Mouse (Mus musculus): ENCODE results near the gene Tcirg1. TPM values are rescaled to one million over a fixed set of nuclear protein-coding genes. Genes with fewer than 3 reads are reported as not detected.
A peak's percentile ranks its signal among the peaks of the same experiment; 100 is the strongest.

The Tcirg1 gene
- polyA plus RNA-seq, 1 experiment from 2014 or later, result 29.7 TPM

DNA sequence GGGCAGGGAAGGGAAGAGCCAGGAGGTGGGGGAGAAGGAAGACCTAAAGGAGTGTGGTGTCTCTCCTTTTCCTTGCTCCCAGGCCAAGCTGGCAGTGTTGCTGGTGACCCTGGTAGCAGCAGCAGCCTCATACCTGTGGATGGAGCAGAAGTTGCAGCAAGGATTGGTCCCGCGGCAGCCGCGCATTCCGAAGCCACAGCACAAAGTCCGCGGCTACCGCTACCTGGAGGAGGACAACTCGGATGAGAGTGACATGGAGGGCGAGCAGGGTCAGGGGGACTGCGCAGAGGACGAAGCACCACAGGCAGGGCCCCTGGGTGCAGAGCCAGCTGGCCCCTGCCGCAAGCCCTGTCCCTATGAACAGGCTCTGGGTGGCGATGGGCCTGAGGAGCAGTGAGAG lies 41.6 kb upstream of the Tcirg1 start:
- DNase-seq (no peak), ATAC-seq (no peak)
- Histone ChIP-seq H3K9me3 (ENCODE audit: low read length) (no peaks in the 10 kb centered on the region), H3K27ac (ENCODE audit: low read depth) (no peak overlapping the region), H3K4me1 (ENCODE audit: insufficient read depth) (peaks cover 6% of the 10 kb centered on the region; the same call in 1 of the 2 replicates), H3K4me2 (ENCODE audit: low read depth, low read length) (no peak overlapping the region), H3K4me3 (ENCODE audit: low read depth, low read length) (no peak overlapping the region), H3K9ac (replicated peaks) (no peak overlapping the region), H3K27me3 (ENCODE audit: insufficient read depth, low read length) (no peaks in the 10 kb centered on the region), H3K36me3 (replicated peaks; ENCODE audit: insufficient read depth, low read length) (peaks cover 34% of the 10 kb centered on the region)
- TF ChIP-seq EP300 (IDR thresholded peaks at IDR 0.05; ENCODE audit: low read depth), result no peak
- no peak for TF ChIP-seq CTCF (IDR thresholded peaks at IDR 0.05; ENCODE audit: low read depth)
- 78% methylated on average over 14 of the region's 14 CpGs for WGBS (ENCODE audit: insufficient replicate concordance)

DNA sequence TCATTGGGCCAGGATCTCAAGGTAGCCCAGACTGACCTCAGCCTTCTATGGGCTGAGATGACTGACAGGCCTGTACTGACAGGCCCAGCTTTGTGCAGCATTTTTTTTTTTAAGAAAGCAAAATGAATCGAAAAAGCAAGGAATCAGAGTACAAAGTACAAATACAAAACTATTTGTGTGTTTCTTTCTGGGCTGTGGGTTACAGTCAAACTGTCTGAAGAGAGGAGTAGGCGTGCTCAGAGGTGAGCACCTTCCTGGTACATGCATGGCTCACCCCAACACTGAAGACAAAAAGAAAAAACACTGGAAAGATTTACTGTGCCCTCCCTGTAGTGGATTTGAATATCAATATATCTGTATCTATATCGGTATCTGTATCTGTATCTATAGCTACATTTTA lies 40.9 kb upstream of the Tcirg1 start:
- no peak for ATAC-seq
- no peak for DNase-seq
- Histone ChIP-seq H3K36me3 (replicated peaks; ENCODE audit: insufficient read depth, low read length) (peaks cover 34% of the 10 kb centered on the region), H3K4me2 (ENCODE audit: low read depth, low read length) (no peak overlapping the region), H3K9ac (replicated peaks) (no peak overlapping the region), H3K27ac (ENCODE audit: low read depth) (no peak overlapping the region), H3K9me3 (ENCODE audit: low read length) (no peaks in the 10 kb centered on the region), H3K27me3 (ENCODE audit: insufficient read depth, low read length) (no peaks in the 10 kb centered on the region), H3K4me1 (ENCODE audit: insufficient read depth) (peaks cover 13% of the 10 kb centered on the region), H3K4me3 (ENCODE audit: low read depth, low read length) (no peak overlapping the region)
- WGBS (ENCODE audit: insufficient replicate concordance), result 72% methylated on average over 3 of the region's 3 CpGs
- no peak for TF ChIP-seq EP300 (IDR thresholded peaks at IDR 0.05; ENCODE audit: low read depth)
- TF ChIP-seq CTCF (IDR thresholded peaks at IDR 0.05; ENCODE audit: low read depth), result no peak

DNA sequence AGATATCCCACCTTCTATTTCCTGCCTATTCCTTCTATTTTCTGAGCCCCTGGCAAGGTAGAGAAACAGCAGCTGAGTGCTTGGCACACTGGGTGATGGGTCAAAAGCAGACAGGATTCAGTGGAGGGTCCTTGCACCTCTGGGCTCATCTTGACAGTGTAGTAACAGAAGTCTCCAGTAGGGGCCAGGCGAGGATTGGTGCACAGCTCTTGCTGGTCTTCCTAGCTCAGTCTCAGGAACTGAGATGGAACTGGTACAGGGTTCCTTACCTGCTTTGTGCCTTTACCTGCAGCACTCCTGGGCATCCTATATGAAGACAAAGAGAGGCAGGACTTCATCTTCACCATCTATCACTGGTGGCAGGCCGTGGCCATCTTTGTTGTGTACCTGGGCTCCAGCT lies 39.8 kb upstream of the Tcirg1 start:
- H3K27ac ChIP-seq (ENCODE audit: low read depth), result no peak overlapping the region
- peaks cover 37% of the 10 kb centered on the region for H3K36me3 ChIP-seq (replicated peaks; ENCODE audit: insufficient read depth, low read length)
- H3K27me3 ChIP-seq (ENCODE audit: insufficient read depth, low read length), result no peaks in the 10 kb centered on the region
- DNase-seq (peak; percentile 74), ATAC-seq (peak; percentile 61)
- H3K9ac ChIP-seq (replicated peaks), result no peak overlapping the region
- TF ChIP-seq EP300 (IDR thresholded peaks at IDR 0.05; ENCODE audit: low read depth) (no peak), CTCF (IDR thresholded peaks at IDR 0.05; ENCODE audit: low read depth) (peak; percentile 93)
- no peak overlapping the region for H3K4me3 ChIP-seq (ENCODE audit: low read depth, low read length)
- peaks cover 16% of the 10 kb centered on the region for H3K4me1 ChIP-seq (ENCODE audit: insufficient read depth)
- H3K9me3 ChIP-seq (ENCODE audit: low read length), result no peaks in the 10 kb centered on the region
- H3K4me2 ChIP-seq (ENCODE audit: low read depth, low read length), result no peak overlapping the region
- WGBS (ENCODE audit: insufficient replicate concordance), result 21% methylated on average over 2 of the region's 2 CpGs

DNA sequence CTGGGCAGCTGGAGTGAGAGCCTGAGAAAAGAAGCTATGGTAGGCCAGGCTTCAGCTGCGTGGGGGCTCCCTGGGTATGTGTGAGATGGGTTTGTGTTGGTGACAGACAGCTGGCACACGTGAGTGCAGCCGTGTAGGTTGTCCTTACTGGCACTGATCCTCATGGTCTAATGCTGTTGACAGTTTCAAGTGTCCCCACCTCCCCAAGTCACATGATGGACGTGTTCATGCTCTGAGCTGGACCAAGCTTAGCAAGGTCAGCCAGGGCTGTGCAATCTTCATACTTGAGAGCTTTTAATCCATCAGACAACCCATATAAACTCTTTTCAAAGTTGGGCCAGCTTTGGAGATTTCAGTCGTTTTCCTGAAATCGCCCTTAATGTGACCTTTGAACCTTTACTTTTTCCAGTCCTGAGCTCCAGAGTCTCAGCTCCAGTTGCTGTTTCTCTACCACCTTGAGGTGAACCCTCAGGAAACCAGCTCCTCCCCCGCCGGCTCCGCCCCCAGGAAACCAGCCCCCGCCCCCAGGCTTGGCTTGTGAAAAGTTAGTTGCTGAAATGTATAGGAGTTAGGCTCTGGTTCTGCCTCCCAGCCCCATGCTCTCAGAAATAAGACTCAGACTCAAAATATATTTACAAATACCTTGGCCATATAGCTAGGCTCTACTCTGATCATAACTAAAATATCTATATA lies 39.1 kb upstream of the Tcirg1 start:
- no peak overlapping the region for H3K27ac ChIP-seq (ENCODE audit: low read depth)
- H3K4me3 ChIP-seq (ENCODE audit: low read depth, low read length), result no peak overlapping the region
- ATAC-seq (peak; percentile 27; the same call in 1 of the 2 replicates), DNase-seq (peak; percentile 65)
- no peak overlapping the region for H3K9ac ChIP-seq (replicated peaks)
- TF ChIP-seq CTCF (IDR thresholded peaks at IDR 0.05; ENCODE audit: low read depth) (no peak), EP300 (IDR thresholded peaks at IDR 0.05; ENCODE audit: low read depth) (no peak)
- H3K4me2 ChIP-seq (ENCODE audit: low read depth, low read length), result no peak overlapping the region
- H3K4me1 ChIP-seq (ENCODE audit: insufficient read depth), result peaks cover 16% of the 10 kb centered on the region
- H3K36me3 ChIP-seq (replicated peaks; ENCODE audit: insufficient read depth, low read length), result peaks cover 39% of the 10 kb centered on the region
- H3K9me3 ChIP-seq (ENCODE audit: low read length), result no peaks in the 10 kb centered on the region
- H3K27me3 ChIP-seq (ENCODE audit: insufficient read depth, low read length), result no peaks in the 10 kb centered on the region
- WGBS (ENCODE audit: insufficient replicate concordance), result 26% methylated on average over 10 of the region's 10 CpGs

DNA sequence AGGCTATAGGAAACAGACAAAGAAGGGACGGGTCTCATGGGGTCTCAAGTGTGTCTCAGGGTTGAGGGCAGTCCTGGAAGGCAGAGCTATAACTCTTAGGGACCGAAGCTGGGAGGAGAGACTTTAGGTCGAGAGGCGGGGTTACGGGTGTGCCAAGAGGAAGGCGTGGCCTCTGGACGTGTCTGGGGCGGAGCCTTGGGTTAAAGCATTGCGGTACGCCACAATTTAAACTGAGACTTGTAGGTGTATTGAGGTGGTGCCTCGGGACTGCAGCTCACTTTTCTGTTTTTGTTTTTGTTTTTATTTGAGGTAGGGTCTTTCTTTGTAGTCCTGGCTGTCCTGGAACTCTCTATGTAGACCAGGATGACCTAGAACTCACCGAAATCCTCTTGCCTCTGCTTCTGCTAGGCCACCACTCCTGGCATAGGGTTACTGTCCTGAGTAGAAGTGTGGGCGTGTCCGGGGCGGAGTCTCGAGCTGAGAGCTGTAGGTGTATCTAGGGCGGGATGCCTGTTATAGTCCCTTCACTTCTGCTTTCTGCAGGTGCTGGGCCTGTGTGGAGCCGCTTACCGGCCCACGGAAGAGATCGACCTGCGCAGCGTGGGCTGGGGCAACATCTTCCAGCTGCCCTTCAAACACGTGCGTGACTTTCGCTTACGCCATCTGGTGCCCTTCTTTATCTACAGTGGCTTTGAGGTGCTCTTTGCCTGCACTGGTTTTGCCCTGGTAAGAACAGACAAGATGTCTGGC lies 36.2 kb upstream of the Tcirg1 start:
- 25% methylated on average over 27 of the region's 27 CpGs for WGBS (ENCODE audit: insufficient replicate concordance)
- Histone ChIP-seq H3K27me3 (ENCODE audit: insufficient read depth, low read length) (no peaks in the 10 kb centered on the region), H3K4me1 (ENCODE audit: insufficient read depth) (peaks cover 16% of the 10 kb centered on the region), H3K27ac (ENCODE audit: low read depth) (no peak overlapping the region), H3K4me2 (ENCODE audit: low read depth, low read length) (peak overlapping the region; percentile 36), H3K9me3 (ENCODE audit: low read length) (no peaks in the 10 kb centered on the region), H3K9ac (replicated peaks) (no peak overlapping the region), H3K36me3 (replicated peaks; ENCODE audit: insufficient read depth, low read length) (peaks cover 28% of the 10 kb centered on the region), H3K4me3 (ENCODE audit: low read depth, low read length) (no peak overlapping the region)
- DNase-seq (peak; percentile 81), ATAC-seq (peak; percentile 59)
- TF ChIP-seq CTCF (IDR thresholded peaks at IDR 0.05; ENCODE audit: low read depth), result no peak; the same call in 1 of the 2 replicates
- no peak for TF ChIP-seq EP300 (IDR thresholded peaks at IDR 0.05; ENCODE audit: low read depth)

DNA sequence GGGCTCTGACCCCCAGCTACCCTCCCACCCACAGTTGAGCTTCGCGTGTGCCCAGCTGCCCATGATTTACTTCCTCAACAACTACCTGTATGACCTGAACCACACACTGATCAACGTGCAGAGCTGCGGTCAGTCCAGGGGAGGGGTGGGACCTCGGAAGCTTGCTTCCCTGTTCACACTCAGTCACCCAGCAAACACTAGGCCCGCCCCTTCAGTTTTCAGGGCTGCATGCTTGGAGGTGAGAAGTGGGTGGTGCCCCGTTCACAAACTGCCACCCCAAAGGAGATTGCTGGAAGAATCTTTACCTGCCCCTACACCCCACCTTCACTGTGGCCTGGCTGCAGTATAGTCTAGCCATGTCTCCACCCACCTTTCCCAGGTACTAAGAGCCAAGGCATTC lies 35.4 kb upstream of the Tcirg1 start:
- peaks cover 21% of the 10 kb centered on the region for H3K36me3 ChIP-seq (replicated peaks; ENCODE audit: insufficient read depth, low read length)
- no peak overlapping the region for H3K27ac ChIP-seq (ENCODE audit: low read depth)
- H3K4me1 ChIP-seq (ENCODE audit: insufficient read depth), result peaks cover 16% of the 10 kb centered on the region
- no peak overlapping the region for H3K4me2 ChIP-seq (ENCODE audit: low read depth, low read length)
- H3K9me3 ChIP-seq (ENCODE audit: low read length), result no peaks in the 10 kb centered on the region
- ATAC-seq (no peak), DNase-seq (no peak)
- TF ChIP-seq CTCF (IDR thresholded peaks at IDR 0.05; ENCODE audit: low read depth) (no peak), EP300 (IDR thresholded peaks at IDR 0.05; ENCODE audit: low read depth) (no peak)
- H3K9ac ChIP-seq (replicated peaks), result no peak overlapping the region
- H3K27me3 ChIP-seq (ENCODE audit: insufficient read depth, low read length), result no peaks in the 10 kb centered on the region
- 80% methylated on average over 7 of the region's 7 CpGs for WGBS (ENCODE audit: insufficient replicate concordance)
- no peak overlapping the region for H3K4me3 ChIP-seq (ENCODE audit: low read depth, low read length)
